Mouse (Mus musculus) liver, embryonic 14.5 days (tissue): ENCODE measurements around the gene Tnip1. TPM values are rescaled to one million over a fixed set of nuclear protein-coding genes. Genes with fewer than 3 reads are reported as not detected.
A peak's percentile ranks its signal among the peaks of the same experiment; 100 is the strongest.

Source experiments
- ATAC-seq: fragments of 200-750 bp; cut with Nextera tagmentation; 2 replicates; pipeline ENCODE4 v1.8.0; 2017; ENCODE audit warnings: moderate number of reproducible peaks, mild to moderate bottlenecking, moderate library complexity; ENCODE audit not compliant: insufficient read depth
- DNase-seq, 3 experiments: peaks; one replicate each; pipeline ENCODE4 v3.0.0-alpha.2; 2012 to 2013; ENCODE audit warnings: low read depth in 3 of 3, low spot score in 3 of 3
- H3K27ac ChIP-seq: fragments of 300-500 bp; sonication (generic); 2 replicates; pipeline ENCODE4 v1.5.1; 2014; ENCODE audit warnings: moderate library complexity, mild to moderate bottlenecking, control low read depth, inconsistent platforms
- H3K27me3 ChIP-seq: fragments of 300-500 bp; sonication (generic); 2 replicates; pipeline ENCODE4 v1.6.1; 2014; ENCODE audit warnings: mild to moderate bottlenecking, low read length, moderate library complexity; ENCODE audit not compliant: control insufficient read depth, insufficient read depth
- H3K36me3 ChIP-seq: fragments of 300-500 bp; sonication (generic); replicated peaks from 2 replicates; pipeline ENCODE4 v1.6.1; 2014; ENCODE audit warnings: low read depth; ENCODE audit not compliant: control insufficient read depth, insufficient read depth
- H3K4me1 ChIP-seq, 2 experiments: fragments of 200-500 bp in 1 of 2; fragments of 300-500 bp in 1 of 2; sonication (generic) in 1 of 2; replicated peaks; 2 replicates each; pipeline ENCODE4 v1.6.1; 2012 to 2014; ENCODE audit warnings: antibody characterized with exemption in 1 of 2, inconsistent platforms in 1 of 2, low read length in 1 of 2; ENCODE audit not compliant: control insufficient read depth in 2 of 2, insufficient read depth in 2 of 2
- H3K4me2 ChIP-seq: fragments of 300-500 bp; sonication (generic); 2 replicates; pipeline ENCODE4 v1.6.1; 2014; ENCODE audit warnings: low read depth, mild to moderate bottlenecking, control low read depth, moderate library complexity
- H3K4me3 ChIP-seq, 2 experiments: fragments of 200-500 bp in 1 of 2; fragments of 300-500 bp in 1 of 2; sonication (generic) in 1 of 2; 2 replicates each; pipeline ENCODE4 v1.5.1; 2012 to 2014; ENCODE audit warnings: low read depth in 2 of 2, low read length in 2 of 2, mild to moderate bottlenecking in 2 of 2, control low read depth in 1 of 2, inconsistent platforms in 1 of 2, moderate library complexity in 1 of 2; ENCODE audit not compliant: insufficient read depth in 1 of 2
- H3K9ac ChIP-seq: fragments of 300-500 bp; sonication (generic); replicated peaks from 2 replicates; pipeline ENCODE4 v1.6.1; 2014; ENCODE audit warnings: mild to moderate bottlenecking, control low read depth, moderate library complexity
- H3K9me3 ChIP-seq: fragments of 300-500 bp; sonication (generic); 2 replicates; pipeline ENCODE4 v1.6.1; 2016; ENCODE audit warnings: low read length, mixed read lengths; ENCODE audit not compliant: control insufficient read depth
- CTCF ChIP-seq: IDR thresholded peaks from 2 replicates; pipeline ENCODE4 v1.5.1; 2016; ENCODE audit warnings: antibody characterized with exemption, low read depth, control low read depth
- EP300 ChIP-seq: IDR thresholded peaks from 2 replicates; pipeline ENCODE4 v1.6.1; 2016; ENCODE audit warnings: antibody characterized with exemption, low read depth
- WGBS: fragments of 180-500 bp; shearing (Covaris S2); extraction: QIAGEN DNeasy Blood & Tissue Kit; methylation state at CpG from one replicate; pipeline ENCODE4 v1.1.7; 2014; ENCODE audit not compliant: insufficient replicate concordance; 5-methylcytosine and 5-hydroxymethylcytosine counted together
- polyA plus RNA-seq, 2 experiments: library from polyadenylated mRNA; depleted of rRNA in 1 of 2; stranded (reverse) in 1 of 2; unstranded in 1 of 2; fragments of >200 nt; fragmentation: Nextera tagmentation in 1 of 2; extraction: Ambion mirVana in 1 of 2; gene quantifications; 2 replicates each; pipeline versions ENCODE4 v1.2.1 to v1.2.3; 2012 to 2014

Gene Tnip1
- polyA plus RNA-seq, 2 experiments: 3.6 to 5.2 TPM

- H3K36me3 ChIP-seq: no peaks in the 10 kb centered on the region; the same call in 1 of the 2 replicates
Observed at GRCm38 (mm10) chr11:54998708-54999107, 36.0 kb upstream of the Tnip1 start.

GRCm38 (mm10) chr11:54998284-54998683 lies 35.6 kb upstream of the Tnip1 start:
- no peak overlapping the region for H3K4me3 ChIP-seq
- no peaks in the 10 kb centered on the region; the same call in 1 of the 2 replicates for H3K36me3 ChIP-seq
- no peak for TF ChIP-seq EP300
- peak; percentile 91 for TF ChIP-seq CTCF
- 6% methylated on average over 12 of the region's 12 CpGs for WGBS
- ATAC-seq (no peak), DNase-seq (no peak)
- H3K9me3 ChIP-seq: no peaks in the 10 kb centered on the region
- H3K4me2 ChIP-seq: no peak overlapping the region
- H3K27ac ChIP-seq: no peak overlapping the region
- no peak overlapping the region for H3K9ac ChIP-seq
- no peaks in the 10 kb centered on the region for H3K27me3 ChIP-seq
- no peaks in the 10 kb centered on the region for H3K4me1 ChIP-seq

More at GRCm38 (mm10) chr11:54998708-54999107, 36.0 kb upstream of the Tnip1 start:
- Histone ChIP-seq H3K4me3 (no peak overlapping the region), H3K9me3 (no peaks in the 10 kb centered on the region), H3K9ac (no peak overlapping the region), H3K27ac (no peak overlapping the region), H3K4me2 (no peak overlapping the region), H3K27me3 (no peaks in the 10 kb centered on the region), H3K4me1 (no peaks in the 10 kb centered on the region)
- no peak for ATAC-seq
- WGBS: 48% methylated on average over 2 of the region's 2 CpGs
- TF ChIP-seq EP300 (no peak), CTCF (no peak)
- DNase-seq: no peak

DNA sequence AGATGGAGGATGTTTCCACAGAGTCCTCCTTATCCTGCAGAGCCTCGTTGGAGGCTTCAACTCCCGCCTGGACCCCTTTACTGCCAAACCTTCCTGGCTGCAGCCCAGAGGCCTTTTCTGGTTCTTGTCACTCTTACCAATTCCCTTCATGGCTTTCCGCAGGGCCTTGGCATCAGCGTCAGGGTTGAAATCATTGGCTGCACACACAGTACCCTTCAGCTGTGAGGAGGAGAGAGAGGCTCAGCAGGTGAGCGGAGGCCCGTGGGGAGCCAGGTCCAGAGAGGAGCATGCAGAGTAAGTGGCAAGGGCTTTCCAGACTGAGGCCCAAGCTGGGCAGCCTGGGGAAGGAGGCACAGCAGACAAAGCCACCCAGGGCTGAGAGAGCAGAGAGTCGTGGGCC lies 33.5 kb upstream of the Tnip1 start:
- Histone ChIP-seq H3K27ac (no peak overlapping the region), H3K36me3 (no peaks in the 10 kb centered on the region; the same call in 1 of the 2 replicates), H3K9me3 (no peaks in the 10 kb centered on the region), H3K4me2 (no peak overlapping the region), H3K4me3 (no peak overlapping the region), H3K27me3 (no peaks in the 10 kb centered on the region), H3K9ac (no peak overlapping the region), H3K4me1 (no peaks in the 10 kb centered on the region)
- no peak for DNase-seq
- TF ChIP-seq CTCF: no peak
- no peak for TF ChIP-seq EP300
- WGBS: 65% methylated on average over 7 of the region's 7 CpGs
- no peak for ATAC-seq

GRCm38 (mm10) chr11:54989920-54990319 lies 27.2 kb upstream of the Tnip1 start:
- H3K36me3 ChIP-seq: no peaks in the 10 kb centered on the region
- no peak for ATAC-seq

DNA sequence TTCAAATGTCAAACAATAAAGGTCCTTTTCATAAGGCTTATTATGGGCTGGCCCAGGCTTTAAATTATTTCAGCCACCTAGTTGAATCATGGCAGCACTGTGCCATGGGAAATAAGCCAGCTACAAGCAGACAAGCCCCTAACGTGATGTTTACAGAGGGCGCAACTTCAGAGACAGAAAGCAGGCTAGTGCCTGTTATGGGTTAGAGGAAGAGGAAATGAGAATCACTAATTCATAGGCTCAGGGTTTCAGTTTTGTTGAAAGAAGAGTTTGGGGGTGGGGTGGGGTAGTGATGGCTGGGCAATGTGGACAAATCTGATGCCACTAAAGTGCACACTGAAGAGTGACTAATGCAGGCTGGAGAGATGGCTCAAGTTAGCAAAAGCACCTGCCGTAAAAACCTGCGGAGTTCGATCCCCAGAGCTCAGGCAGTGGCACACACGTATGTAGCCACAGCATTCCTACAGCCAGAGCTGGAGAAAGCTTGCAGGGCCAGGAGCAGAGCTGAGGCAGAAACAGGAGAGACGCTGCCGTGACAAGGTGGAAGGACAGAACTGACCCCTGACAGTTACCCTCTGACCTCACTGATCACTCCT lies 26.1 kb upstream of the Tnip1 start:
- no peaks in the 10 kb centered on the region for H3K27me3 ChIP-seq
- no peak overlapping the region for H3K27ac ChIP-seq
- no peak overlapping the region for H3K4me2 ChIP-seq
- H3K36me3 ChIP-seq: no peaks in the 10 kb centered on the region
- no peaks in the 10 kb centered on the region for H3K4me1 ChIP-seq
- DNase-seq: no peak
- H3K4me3 ChIP-seq: no peak overlapping the region
- no peaks in the 10 kb centered on the region for H3K9me3 ChIP-seq
- H3K9ac ChIP-seq: no peak overlapping the region
- 71% methylated on average over 8 of the region's 8 CpGs for WGBS
- no peak for ATAC-seq
- TF ChIP-seq EP300: no peak
- TF ChIP-seq CTCF: no peak

More at GRCm38 (mm10) chr11:54989920-54990319, 27.2 kb upstream of the Tnip1 start:
- Histone ChIP-seq H3K9ac (no peak overlapping the region), H3K4me2 (no peak overlapping the region), H3K4me1 (no peaks in the 10 kb centered on the region), H3K27me3 (no peaks in the 10 kb centered on the region), H3K9me3 (no peaks in the 10 kb centered on the region), H3K4me3 (no peak overlapping the region), H3K27ac (no peak overlapping the region)
- DNase-seq: no peak
- TF ChIP-seq CTCF (no peak), EP300 (no peak)
